Mouse (Mus musculus): ENCODE measurements around the gene Gm34653. TPM values are rescaled to one million over a fixed set of nuclear protein-coding genes. Genes with fewer than 3 reads are reported as not detected.
"Not testable (repeated sequence)": the region's sequence is repeated elsewhere in the genome, so short reads cannot be mapped to it uniquely, and the experiment has no call there.

The Gm34653 gene
- total RNA-seq, 2 experiments from 2014 or later = not detected

DNA sequence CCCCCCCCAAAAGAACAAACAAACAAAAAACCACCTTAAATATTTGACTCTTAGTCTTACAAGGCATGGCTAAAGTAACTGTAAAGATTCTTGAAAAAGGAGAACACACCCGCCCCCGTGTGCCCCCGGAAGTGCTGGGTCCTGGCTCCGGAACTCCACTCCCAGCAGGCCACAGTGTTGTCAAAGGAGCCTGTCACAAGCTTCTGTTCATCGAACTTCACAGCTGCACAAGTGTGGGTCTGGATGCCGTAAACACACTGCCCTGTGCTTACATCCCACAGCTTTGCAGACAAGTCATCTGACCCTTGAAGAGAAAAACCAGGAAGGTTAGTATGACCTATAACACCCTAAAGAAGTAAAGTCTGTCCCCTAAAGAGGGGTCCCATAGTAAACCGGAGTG is 20.1 kb upstream of the Gm34653 start:
- ATAC-seq (ENCODE audit: poor library complexity, severe bottlenecking) = no peak

DNA sequence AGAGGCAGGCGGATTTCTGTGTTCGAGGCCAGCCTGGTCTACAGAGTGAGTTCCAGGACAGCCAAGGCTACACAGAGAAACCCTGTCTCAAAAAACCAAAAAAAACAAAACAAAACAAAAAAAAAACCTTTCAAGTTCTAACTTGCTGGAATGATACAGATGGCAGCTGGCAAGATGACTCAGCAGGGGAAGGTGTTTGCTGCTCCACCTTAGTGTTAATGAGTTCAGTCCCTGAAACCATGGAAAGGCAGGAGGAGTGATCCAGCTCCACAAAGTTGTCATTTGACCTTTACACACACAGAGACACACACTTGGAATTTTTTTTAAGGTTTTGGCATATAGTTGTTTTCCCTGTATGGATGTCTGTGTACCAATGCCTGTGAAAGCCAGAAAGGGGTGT is 16.9 kb upstream of the Gm34653 start:
- ATAC-seq (ENCODE audit: poor library complexity, severe bottlenecking) = not testable (repeated sequence)

DNA sequence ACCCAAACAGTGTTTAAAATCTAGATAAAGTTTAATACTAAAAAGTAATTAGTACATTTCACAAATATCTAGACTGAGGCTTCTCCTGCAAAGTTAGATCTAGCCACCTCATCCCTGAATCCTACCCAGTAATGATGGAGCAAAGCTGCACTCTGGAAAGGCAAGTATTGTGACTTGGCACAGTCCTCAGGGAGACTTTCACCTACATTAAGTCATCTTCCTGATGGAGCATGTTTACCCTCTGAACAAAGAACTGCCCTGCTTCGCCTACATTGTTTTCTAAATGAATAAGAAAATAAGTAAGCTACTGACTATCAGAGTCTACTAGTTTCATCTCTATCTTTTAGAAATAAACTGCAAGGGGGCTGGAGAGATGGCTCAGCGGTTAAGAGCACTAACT is 14.3 kb upstream of the Gm34653 start:
- ATAC-seq (ENCODE audit: poor library complexity, severe bottlenecking) = no peak

DNA sequence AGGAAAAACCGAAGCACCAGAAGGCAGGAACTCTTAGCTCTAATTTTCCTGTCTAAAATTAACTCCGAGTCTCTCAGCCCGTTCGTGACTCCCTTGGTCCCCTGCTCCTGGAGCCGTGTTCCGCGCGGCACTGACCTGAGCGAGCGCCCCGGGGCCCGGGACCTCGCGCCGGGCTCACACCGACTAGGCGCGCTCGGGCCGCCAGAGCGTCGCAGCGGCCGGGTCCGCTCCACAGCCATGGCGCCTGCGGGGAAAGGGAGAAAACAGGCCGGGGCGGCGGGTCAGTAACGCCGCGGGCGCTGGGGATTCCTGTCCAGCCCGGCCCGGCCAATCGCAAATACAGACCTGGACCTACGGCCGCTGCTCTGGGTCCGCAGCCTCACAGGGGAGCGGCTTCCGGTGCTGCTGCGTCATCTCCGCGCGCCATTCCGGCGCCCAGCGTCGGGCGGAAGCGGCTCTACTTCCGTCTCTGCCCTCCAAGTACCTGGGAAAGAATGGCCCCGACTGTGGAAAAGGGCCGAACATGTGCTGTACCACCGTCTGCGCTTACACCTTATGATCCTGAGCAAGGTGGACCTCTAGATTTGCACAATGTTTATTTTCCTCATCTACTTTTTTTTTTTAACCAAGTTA is 6.9 kb upstream of the Gm34653 start, which contains the start of gene Fbxw2:
Gene Fbxw2 (minus strand): TSS at position 485 of the 633 bp plus-strand sequence.
- ATAC-seq (ENCODE audit: poor library complexity, severe bottlenecking) = peak; percentile 100

DNA sequence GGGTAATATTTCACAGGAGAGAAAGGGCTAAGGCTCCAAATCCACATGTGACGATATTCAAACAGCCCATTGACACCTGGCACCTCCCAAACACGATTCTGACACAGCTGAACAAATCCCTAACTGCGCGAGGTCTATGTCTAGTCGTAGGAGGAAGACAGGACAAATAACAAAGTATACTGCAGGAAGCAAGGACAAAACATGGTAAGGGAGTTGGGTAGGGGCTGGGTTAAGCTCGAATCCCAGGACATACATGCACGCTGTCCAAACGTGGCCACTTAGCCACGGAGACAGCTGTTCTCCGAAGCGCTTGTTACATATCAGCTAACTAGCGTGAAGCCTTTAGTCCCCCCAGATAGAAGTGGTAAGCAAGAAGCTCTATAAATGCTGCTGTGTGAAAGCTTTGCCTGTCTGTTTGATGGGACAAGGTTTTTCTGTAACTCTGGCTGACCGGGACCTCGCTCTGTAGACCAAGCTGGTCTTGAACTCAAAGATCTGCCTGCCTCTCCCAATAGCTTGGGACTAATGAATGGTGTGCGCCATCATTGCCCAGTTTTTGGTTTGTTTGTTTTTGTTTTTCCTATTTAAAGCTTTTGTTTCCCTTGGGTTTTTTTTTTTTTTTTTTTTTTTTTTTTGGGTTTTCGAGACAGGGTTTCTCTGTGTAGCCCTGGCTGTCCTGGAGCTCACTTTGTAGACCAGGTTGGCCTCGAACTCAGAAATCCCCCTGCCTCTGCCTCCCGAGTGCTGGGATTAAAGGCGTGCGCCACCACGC is 6.2 kb upstream of the Gm34653 start:
- 0 out of 2 replicates have a peak, but pooled peaks have one; percentile 6 for ATAC-seq (ENCODE audit: poor library complexity, severe bottlenecking)

DNA sequence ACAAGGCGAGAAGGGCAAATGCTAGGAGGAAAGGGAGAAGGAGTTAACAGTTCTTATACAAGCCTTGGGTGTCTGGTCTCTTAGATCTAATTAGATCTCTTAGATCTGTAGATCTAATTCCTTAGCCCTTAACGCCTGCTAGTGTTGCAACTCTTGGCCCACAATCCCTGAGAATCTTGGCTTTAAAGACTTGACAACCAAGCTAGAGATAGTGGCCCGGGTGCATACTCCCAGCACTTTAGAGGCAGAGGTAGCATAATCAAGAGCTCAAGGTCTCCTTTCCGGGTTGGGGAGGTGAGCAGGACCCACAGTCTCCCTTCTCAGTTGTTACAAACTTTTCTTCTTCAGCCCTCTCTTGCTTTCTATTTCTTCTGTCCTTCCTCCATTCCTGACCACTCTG is 5.2 kb upstream of the Gm34653 start:
- no peak for ATAC-seq (ENCODE audit: poor library complexity, severe bottlenecking)

DNA sequence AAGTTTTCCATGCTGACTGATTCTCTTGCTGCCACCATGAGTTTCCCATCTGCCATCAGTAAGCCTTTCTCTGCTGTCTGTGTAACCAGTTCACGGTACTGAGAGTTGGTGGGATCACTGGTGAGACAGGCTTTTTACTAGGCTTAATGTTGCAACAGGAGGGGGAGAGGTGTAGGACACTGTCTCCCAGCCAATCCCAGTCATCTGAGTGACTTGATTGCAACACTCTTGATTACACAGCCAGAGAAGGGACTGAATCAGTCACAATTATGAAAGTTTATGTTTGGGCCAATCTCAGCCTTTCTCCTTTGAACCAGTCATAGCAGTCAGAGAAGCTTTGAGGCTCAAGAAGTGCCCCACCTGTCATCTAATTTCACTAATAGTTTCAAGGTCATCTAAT is 4.8 kb upstream of the Gm34653 start:
- ATAC-seq (ENCODE audit: poor library complexity, severe bottlenecking) = peak; percentile 39; the same call in 1 of the 2 replicates

DNA sequence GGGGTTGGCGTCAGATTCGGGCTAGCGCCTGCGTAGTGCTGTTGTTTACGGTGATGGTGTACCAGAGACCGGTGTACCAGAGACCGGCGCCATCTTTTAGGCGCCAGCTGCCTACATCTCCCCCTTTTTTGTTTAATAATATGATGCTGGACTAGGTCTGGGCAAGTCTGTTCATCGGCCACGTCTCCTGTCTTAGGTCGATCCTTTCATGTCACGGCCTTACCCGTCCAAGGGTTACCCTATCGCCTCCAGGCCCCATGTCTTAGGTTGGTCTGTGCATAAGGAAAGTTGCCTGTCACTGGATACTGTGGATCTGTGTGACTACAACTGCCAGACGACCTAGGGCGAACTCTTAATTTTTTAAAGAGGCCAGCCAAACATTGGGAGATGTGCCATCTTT is 2.7 kb upstream of the Gm34653 start:
- ATAC-seq (ENCODE audit: poor library complexity, severe bottlenecking) = not testable (repeated sequence)

DNA sequence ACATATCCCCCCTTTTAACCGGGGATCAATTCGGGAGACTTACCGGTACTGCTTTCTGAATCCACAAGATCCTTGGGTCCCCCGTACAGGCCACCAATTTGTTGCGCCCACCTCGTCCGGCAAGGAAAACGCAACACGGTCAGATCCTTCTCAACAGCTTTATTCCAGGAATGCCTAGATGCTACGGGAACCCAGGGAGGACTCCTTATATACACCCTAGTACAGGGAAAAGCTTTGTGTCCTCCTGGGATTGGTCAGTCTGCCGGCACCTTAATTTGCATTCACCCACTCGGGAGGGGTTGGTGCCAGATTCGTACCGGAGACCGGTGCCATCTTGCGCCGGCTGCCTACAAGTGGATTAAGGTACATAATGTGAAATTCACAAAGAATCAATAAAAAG is 817 bp downstream of the Gm34653 start:
- no peak for ATAC-seq (ENCODE audit: poor library complexity, severe bottlenecking)

DNA sequence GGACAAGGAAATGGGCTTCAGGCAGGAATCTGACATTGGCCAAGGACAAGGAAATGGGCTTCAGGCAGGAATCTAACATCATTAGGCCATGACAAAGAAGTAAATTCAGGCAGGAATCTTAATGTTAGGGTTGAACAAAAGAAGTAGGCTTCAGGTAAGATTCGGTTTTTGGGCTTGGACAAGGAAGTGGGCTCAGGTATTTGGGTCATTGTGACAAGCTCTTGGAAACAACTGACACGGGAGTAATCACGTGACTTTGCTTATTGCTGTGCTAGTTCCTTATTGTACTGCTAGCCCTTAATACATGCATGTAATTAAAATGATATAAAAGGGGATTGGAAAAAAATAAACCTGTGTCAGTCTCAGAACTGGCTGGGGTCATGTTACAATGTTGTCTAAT is 2.9 kb downstream of the Gm34653 start:
- no peak for ATAC-seq (ENCODE audit: poor library complexity, severe bottlenecking)

DNA sequence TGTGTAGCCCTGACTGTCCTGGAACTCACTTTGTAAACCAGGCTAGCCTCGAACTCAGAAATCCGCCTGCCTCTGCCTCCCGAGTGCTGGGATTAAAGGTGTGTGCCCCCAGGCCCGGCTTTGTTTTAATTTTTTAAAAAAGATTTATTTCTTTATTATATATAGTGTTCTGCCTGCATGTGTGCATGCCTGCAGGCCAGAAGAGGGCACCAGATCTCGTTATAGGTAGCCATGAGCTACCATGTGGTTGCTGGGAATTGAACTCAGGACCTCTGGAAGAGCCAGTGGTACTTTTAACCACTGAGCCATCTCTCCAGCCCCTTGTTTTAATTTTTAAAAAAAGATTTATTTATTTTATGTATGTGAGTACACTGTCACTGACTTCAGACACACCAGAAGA is 7.3 kb downstream of the Gm34653 start:
- not testable (repeated sequence) for ATAC-seq (ENCODE audit: poor library complexity, severe bottlenecking)

DNA sequence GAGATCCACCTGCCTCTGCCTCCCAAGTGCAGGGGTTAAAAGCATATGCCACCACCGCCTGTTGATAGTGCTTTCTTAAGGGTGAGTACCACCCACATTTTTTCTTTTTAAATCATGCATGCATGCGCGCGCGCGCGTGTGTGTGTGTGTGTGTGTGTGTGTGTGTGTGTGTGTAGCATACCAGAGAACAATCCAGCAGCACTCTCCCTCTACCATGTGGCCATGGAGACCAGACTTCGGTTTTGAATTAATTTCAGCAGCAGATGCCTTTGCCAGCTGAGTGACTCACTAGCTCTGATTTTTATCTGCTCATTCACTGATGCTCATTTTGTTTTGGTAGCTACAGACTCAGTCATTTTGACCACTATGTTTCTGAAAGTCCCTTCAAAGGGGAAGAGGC is 8.9 kb downstream of the Gm34653 start:
- ATAC-seq (ENCODE audit: poor library complexity, severe bottlenecking) = no peak

DNA sequence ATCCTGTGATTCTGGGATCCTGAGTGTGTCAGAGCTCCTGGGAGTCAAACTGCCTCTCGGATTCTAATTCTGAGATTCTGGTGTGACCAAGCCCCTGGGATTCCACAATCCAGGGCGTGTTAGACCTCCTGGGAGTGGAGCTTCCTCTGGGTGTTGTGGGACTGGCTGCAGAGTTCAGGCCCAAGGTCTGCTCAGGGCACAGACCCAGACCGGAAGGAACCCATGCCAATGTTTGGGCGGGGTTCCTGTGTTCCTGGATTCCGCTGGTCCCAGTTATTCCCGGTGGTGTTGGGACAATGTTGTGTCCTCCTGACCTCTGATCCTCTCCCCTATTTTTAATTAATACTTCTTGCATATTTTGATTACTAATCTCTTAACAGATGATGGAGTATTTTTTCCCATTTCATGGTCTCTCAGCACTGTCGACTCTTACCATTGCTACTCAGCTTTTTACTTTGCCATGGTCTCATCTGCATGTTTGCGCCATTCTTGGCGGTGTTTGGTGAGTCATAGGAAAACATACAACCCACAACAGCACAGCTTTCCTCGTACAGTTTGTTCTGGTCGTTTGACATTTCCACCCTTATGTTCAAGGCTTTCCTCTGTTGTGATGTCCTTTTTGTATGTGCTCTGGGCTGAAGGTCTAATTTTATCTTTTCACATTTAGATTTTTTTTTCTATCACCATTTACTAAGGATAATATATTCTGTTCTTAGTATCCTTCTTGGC is 10.6 kb downstream of the Gm34653 start:
- ATAC-seq (ENCODE audit: poor library complexity, severe bottlenecking) = no peak

DNA sequence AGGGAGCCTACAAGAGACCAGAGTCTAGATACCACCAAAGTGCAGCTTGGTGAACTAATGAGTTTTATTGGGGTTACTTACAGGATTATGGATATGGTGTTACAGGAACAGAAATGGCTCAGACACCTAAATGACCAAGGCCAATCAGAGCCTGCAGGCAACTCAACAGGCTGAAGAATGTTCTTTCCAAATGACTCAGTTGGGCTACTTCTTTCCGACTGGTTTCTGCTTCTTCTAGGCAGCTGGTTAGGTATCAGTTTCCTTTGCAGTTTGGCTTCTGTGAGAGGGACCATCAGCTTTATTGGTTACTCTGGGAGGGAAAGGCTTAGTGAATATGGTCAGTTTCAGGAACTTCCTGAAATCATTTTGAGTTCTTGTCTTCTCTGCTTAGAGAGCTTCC is 14.9 kb downstream of the Gm34653 start:
- no peak for ATAC-seq (ENCODE audit: poor library complexity, severe bottlenecking)

DNA sequence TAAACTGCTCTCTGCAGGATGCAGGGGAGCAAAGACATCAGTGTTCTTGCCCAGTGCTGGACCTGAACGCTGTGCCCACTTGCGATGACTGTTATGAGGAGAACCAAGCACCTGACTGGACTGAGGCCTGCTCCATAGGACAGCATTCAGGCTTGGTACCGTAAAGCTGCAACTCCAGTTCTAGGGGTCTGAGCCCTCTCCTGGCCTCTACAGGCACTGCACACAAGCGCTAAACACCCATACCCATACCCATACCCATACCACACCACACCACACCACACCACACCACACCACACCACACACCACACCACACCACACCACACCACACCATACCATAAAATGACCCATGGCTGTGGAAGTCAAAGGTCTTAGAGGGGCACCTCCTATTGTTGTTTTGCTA is 22.5 kb downstream of the Gm34653 start:
- ATAC-seq (ENCODE audit: poor library complexity, severe bottlenecking) = no peak

DNA sequence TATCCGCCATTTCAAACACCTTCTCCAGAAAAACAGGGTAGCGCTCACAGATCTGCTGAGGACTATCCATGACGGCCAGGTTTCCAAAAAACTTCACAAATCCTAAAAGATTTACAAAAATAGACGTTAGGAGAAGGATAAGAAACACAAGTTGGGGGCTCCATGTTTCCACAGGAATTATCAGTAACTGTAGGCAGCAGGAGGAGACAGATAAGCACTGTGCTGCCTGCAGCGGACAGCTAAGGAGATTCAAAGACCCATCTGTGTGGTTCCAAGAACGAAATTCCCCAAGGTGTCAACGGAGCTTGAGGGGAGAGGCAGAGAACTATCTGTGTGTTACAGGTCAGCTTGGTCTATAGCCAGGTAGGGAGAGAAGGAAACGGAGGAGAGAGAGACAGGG is 24.9 kb downstream of the Gm34653 start:
- no peak for ATAC-seq (ENCODE audit: poor library complexity, severe bottlenecking)

DNA sequence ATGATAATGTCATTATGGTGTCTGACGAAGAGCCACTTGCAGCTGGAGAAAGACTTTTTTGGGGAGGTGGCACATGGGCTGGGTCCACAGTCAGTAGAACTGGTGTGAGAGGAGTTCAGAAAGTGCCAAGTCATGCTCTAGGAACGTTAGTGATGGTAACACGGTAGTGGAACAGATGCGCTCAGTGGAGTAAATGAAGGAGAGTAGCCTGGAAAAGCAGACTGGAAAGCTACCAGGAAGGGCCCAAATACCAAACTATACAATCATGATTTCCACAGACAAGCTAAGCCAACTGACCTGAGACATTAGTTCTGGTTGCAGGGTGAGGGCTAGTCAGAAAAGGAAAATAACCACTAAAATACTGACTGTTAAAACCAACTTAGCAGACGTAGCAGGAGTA is 36.9 kb downstream of the Gm34653 start:
- 0 out of 2 replicates have a peak, but pooled peaks have one; percentile 28 for ATAC-seq (ENCODE audit: poor library complexity, severe bottlenecking)

DNA sequence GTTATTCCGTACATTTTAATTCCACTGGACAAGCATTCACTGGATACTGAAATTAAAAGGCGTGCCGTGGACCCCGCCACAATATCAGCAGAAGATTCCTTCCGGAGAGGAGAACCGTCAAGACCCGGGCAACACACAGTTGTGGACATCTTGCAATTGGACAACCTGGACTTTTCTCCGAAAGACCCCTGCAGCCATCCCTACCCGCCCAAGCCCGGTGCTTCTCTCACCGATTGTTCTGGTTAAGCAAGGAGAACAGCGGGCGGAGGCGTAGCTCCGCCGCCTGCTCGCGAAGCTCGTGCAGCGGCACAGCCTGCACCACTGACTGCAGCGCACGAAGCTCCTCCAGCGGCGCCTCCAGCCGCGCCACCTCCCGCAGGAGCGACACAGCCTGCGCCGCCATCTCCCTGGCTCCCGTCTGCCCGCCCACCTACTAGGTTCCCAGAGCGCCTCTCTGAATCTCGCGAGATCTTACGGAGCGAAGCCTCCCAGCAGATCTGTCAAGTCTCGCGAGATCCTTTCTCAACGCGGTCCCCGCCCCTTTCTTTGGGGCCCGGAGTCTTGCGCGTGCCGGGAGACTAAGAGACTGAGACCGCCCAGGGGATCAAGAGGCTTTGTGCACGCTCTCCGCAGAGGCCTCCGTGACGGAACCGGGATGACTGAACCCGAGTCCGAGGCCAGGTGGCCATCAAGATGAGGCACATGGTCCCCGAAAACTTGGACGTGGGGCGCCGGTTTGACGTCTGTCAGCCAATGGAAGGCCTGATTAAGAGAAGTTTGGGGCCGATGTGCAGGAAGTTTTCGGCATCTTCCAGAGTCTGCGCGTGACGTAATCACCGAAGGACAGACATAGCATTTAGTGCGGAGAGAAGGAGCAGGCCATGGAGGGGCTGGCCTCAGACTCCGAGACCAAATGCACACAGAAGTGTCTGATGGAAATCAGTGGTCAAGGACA is 38.0 kb downstream of the Gm34653 start:
- peak; percentile 97 for ATAC-seq (ENCODE audit: poor library complexity, severe bottlenecking)

DNA sequence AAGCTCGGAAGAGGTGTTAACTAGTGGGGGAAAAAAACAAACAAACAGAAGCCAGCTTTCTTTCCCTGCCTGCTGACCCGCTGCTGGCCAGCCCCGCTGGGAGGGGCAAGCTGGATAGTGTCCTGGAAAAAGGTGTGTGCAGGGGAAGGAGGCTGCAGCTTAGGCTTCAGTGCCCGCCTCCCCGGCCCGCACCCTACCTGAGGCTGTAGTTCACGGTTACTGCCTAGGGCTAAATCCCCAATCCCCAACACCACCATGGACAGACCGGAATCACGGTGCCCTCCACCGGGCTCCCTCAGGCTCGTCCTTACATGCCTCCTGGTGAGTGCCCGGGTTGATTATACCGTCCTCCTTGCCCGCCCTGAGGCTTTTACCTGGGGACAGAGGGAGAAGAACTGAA is 41.5 kb downstream of the Gm34653 start, which contains the start of gene Cutal:
Gene Cutal (plus strand): TSS at position 126 of the 400 bp plus-strand sequence.
- ATAC-seq (ENCODE audit: poor library complexity, severe bottlenecking) = no peak

DNA sequence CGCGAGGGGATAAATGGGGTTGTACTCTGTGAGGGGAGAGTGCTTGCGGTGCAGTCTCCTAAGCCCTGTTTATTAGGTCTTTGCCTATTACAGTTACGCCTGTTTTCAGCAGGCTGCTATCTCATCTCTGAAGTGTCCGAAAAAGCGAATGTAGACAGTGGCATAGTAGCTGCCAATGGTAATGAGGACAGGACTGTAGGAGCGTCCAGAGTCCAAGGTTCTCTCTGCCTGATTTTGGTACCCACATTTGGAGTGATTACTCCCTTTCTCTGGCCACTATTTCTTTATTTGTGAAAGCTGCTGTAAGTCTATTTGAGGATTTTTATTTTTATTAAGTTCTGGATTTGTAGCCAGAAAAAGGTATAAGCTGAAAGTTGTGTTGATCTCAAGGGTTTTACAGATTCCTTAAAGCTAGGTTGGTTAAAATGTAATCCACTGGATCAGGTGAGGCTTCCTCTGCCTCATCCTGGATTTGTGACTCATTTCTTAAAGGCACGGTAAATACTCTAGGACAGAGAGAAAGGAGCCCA is 42.1 kb downstream of the Gm34653 start, which contains the start of gene Psmd5:
Gene Psmd5 (minus strand): TSS at position 153 of the 530 bp plus-strand sequence.
- no peak for ATAC-seq (ENCODE audit: poor library complexity, severe bottlenecking)
